Mouse (Mus musculus): ENCODE results near the gene Rai14. TPM values are rescaled to one million over a fixed set of nuclear protein-coding genes. Genes with fewer than 3 reads are reported as not detected.

Gene Rai14
- polyA plus RNA-seq, 1 experiment from 2014 or later, result 64.8 TPM

GRCm38 (mm10) chr15:10654696-10655095, 59.7 kb downstream of the Rai14 start:
- no peak for DNase-seq (ENCODE audit: low spot score)
- WGBS, result 84% methylated on average over 1 of the region's 1 CpGs
- H3K36me3 ChIP-seq, result 0 out of 2 replicates have a peak, but pooled peaks cover under 1% of the 10 kb centered on the region

GRCm38 (mm10) chr15:10652931-10653475, 61.4 kb downstream of the Rai14 start:
- 0 out of 2 replicates have a peak, but pooled peaks cover 2% of the 10 kb centered on the region for H3K36me3 ChIP-seq
- H3K27ac ChIP-seq, result no peak overlapping the region
- 74% methylated on average over 2 of the region's 2 CpGs for WGBS
- DNase-seq (ENCODE audit: low spot score), result no peak
- no peak overlapping the region for H3K4me3 ChIP-seq
- no peaks in the 10 kb centered on the region for H3K27me3 ChIP-seq (ENCODE audit: low read depth, poor library complexity, severe bottlenecking)
- peaks cover 35% of the 10 kb centered on the region for H3K4me1 ChIP-seq
- H3K9me3 ChIP-seq (replicated peaks), result no peaks in the 10 kb centered on the region

More at GRCm38 (mm10) chr15:10654696-10655095, 59.7 kb downstream of the Rai14 start:
- Histone ChIP-seq H3K4me3 (no peak overlapping the region), H3K27ac (no peak overlapping the region), H3K4me1 (peaks cover 21% of the 10 kb centered on the region), H3K9me3 (replicated peaks) (no peaks in the 10 kb centered on the region), H3K27me3 (ENCODE audit: low read depth, poor library complexity, severe bottlenecking) (no peaks in the 10 kb centered on the region)

GRCm38 (mm10) chr15:10648372-10649109, 65.9 kb downstream of the Rai14 start:
- 18% methylated on average over 6 of the region's 6 CpGs for WGBS

GRCm38 (mm10) chr15:10646297-10646696, 68.1 kb downstream of the Rai14 start:
- Histone ChIP-seq H3K27me3 (ENCODE audit: low read depth, poor library complexity, severe bottlenecking) (no peaks in the 10 kb centered on the region), H3K4me3 (no peak overlapping the region), H3K27ac (no peak overlapping the region; the same call in 1 of the 2 replicates), H3K9me3 (replicated peaks) (no peaks in the 10 kb centered on the region), H3K4me1 (peaks cover 42% of the 10 kb centered on the region), H3K36me3 (0 out of 2 replicates have a peak, but pooled peaks cover 9% of the 10 kb centered on the region)
- 86% methylated on average over 5 of the region's 5 CpGs for WGBS
- DNase-seq (ENCODE audit: low spot score), result no peak

More at GRCm38 (mm10) chr15:10648372-10649109, 65.9 kb downstream of the Rai14 start:
- no peak for DNase-seq (ENCODE audit: low spot score)
- Histone ChIP-seq H3K4me3 (no peak overlapping the region), H3K27ac (peak overlapping the region; percentile 65), H3K9me3 (replicated peaks) (no peaks in the 10 kb centered on the region), H3K27me3 (ENCODE audit: low read depth, poor library complexity, severe bottlenecking) (no peaks in the 10 kb centered on the region), H3K4me1 (peaks cover 36% of the 10 kb centered on the region), H3K36me3 (0 out of 2 replicates have a peak, but pooled peaks cover 9% of the 10 kb centered on the region)

- Histone ChIP-seq H3K36me3 (0 out of 2 replicates have a peak, but pooled peaks cover 9% of the 10 kb centered on the region), H3K9me3 (replicated peaks) (no peaks in the 10 kb centered on the region), H3K4me1 (peaks cover 41% of the 10 kb centered on the region), H3K27ac (no peak overlapping the region), H3K27me3 (ENCODE audit: low read depth, poor library complexity, severe bottlenecking) (no peaks in the 10 kb centered on the region), H3K4me3 (no peak overlapping the region)
- WGBS, result 81% methylated on average over 8 of the region's 8 CpGs
- DNase-seq (ENCODE audit: low spot score), result no peak
Observed at GRCm38 (mm10) chr15:10645101-10645500, 69.3 kb downstream of the Rai14 start.

GRCm38 (mm10) chr15:10643819-10644218, 70.6 kb downstream of the Rai14 start:
- Histone ChIP-seq H3K9me3 (replicated peaks) (no peaks in the 10 kb centered on the region), H3K4me1 (peaks cover 31% of the 10 kb centered on the region), H3K36me3 (peaks cover 13% of the 10 kb centered on the region; the same call in 1 of the 2 replicates), H3K27ac (no peak overlapping the region), H3K27me3 (ENCODE audit: low read depth, poor library complexity, severe bottlenecking) (no peaks in the 10 kb centered on the region), H3K4me3 (no peak overlapping the region)
- WGBS, result 96% methylated on average over 3 of the region's 3 CpGs
- no peak for DNase-seq (ENCODE audit: low spot score)

GRCm38 (mm10) chr15:10643224-10643623, 71.2 kb downstream of the Rai14 start:
- H3K27me3 ChIP-seq (ENCODE audit: low read depth, poor library complexity, severe bottlenecking), result no peaks in the 10 kb centered on the region
- no peaks in the 10 kb centered on the region for H3K9me3 ChIP-seq (replicated peaks)
- WGBS, result 71% methylated on average over 4 of the region's 4 CpGs
- no peak overlapping the region for H3K4me3 ChIP-seq
- H3K4me1 ChIP-seq, result peaks cover 27% of the 10 kb centered on the region
- DNase-seq (ENCODE audit: low spot score), result no peak
- peaks cover 17% of the 10 kb centered on the region; the same call in 1 of the 2 replicates for H3K36me3 ChIP-seq
- H3K27ac ChIP-seq, result no peak overlapping the region

GRCm38 (mm10) chr15:10642419-10642818, 72.0 kb downstream of the Rai14 start:
- no peak for DNase-seq (ENCODE audit: low spot score)
- Histone ChIP-seq H3K4me1 (peaks cover 27% of the 10 kb centered on the region), H3K27ac (no peak overlapping the region), H3K4me3 (no peak overlapping the region), H3K27me3 (ENCODE audit: low read depth, poor library complexity, severe bottlenecking) (no peaks in the 10 kb centered on the region), H3K9me3 (replicated peaks) (no peaks in the 10 kb centered on the region), H3K36me3 (peaks cover 17% of the 10 kb centered on the region; the same call in 1 of the 2 replicates)
- WGBS, result 91% methylated on average over 5 of the region's 5 CpGs

GRCm38 (mm10) chr15:10640721-10641120, 73.7 kb downstream of the Rai14 start:
- Histone ChIP-seq H3K4me3 (no peak overlapping the region), H3K27me3 (ENCODE audit: low read depth, poor library complexity, severe bottlenecking) (no peaks in the 10 kb centered on the region), H3K36me3 (peaks cover 13% of the 10 kb centered on the region; the same call in 1 of the 2 replicates), H3K27ac (no peak overlapping the region), H3K9me3 (replicated peaks) (no peaks in the 10 kb centered on the region), H3K4me1 (peaks cover 33% of the 10 kb centered on the region)
- WGBS, result 95% methylated on average over 3 of the region's 3 CpGs
- DNase-seq (ENCODE audit: low spot score), result no peak

GRCm38 (mm10) chr15:10637251-10637793, 77.1 kb downstream of the Rai14 start:
- no peak for DNase-seq (ENCODE audit: low spot score)
- peak overlapping the region; percentile 19; the same call in 1 of the 2 replicates for H3K27ac ChIP-seq
- WGBS, result 37% methylated on average over 6 of the region's 6 CpGs

GRCm38 (mm10) chr15:10636844-10637243, 77.6 kb downstream of the Rai14 start:
- whole genome bisulfite sequencing, result 61% methylated on average over 3 of the region's 3 CpGs
- Histone ChIP-seq H3K27ac (peak overlapping the region; percentile 66), H3K4me1 (peaks cover 62% of the 10 kb centered on the region), H3K4me3 (no peak overlapping the region), H3K27me3 (ENCODE audit: low read depth, poor library complexity, severe bottlenecking) (no peaks in the 10 kb centered on the region), H3K36me3 (peaks cover 24% of the 10 kb centered on the region), H3K9me3 (replicated peaks) (no peaks in the 10 kb centered on the region)
- DNase-seq (ENCODE audit: low spot score), result no peak

More at GRCm38 (mm10) chr15:10637251-10637793, 77.1 kb downstream of the Rai14 start:
- peaks cover 20% of the 10 kb centered on the region for H3K36me3 ChIP-seq
- peaks cover 58% of the 10 kb centered on the region for H3K4me1 ChIP-seq
- H3K27me3 ChIP-seq (ENCODE audit: low read depth, poor library complexity, severe bottlenecking), result no peaks in the 10 kb centered on the region
- no peaks in the 10 kb centered on the region for H3K9me3 ChIP-seq (replicated peaks)
- H3K4me3 ChIP-seq, result no peak overlapping the region

- H3K36me3 ChIP-seq, result peaks cover 38% of the 10 kb centered on the region
- H3K4me3 ChIP-seq, result peak overlapping the region; percentile 20
- peak; percentile 63 for DNase-seq (ENCODE audit: low spot score)
- peak overlapping the region; percentile 93 for H3K27ac ChIP-seq
- no peaks in the 10 kb centered on the region for H3K27me3 ChIP-seq (ENCODE audit: low read depth, poor library complexity, severe bottlenecking)
- 22% methylated on average over 10 of the region's 10 CpGs for WGBS
- H3K9me3 ChIP-seq (replicated peaks), result no peaks in the 10 kb centered on the region
- peaks cover 67% of the 10 kb centered on the region for H3K4me1 ChIP-seq
Observed at GRCm38 (mm10) chr15:10635121-10635520, 79.3 kb downstream of the Rai14 start.

- peak overlapping the region; percentile 20; the same call in 1 of the 2 replicates for H3K4me3 ChIP-seq
- no peaks in the 10 kb centered on the region for H3K9me3 ChIP-seq (replicated peaks)
- 16% methylated on average over 6 of the region's 6 CpGs for WGBS
- H3K27ac ChIP-seq, result peak overlapping the region; percentile 93
- no peaks in the 10 kb centered on the region for H3K27me3 ChIP-seq (ENCODE audit: low read depth, poor library complexity, severe bottlenecking)
- peak; percentile 84 for DNase-seq (ENCODE audit: low spot score)
- H3K4me1 ChIP-seq, result peaks cover 77% of the 10 kb centered on the region
- H3K36me3 ChIP-seq, result peaks cover 40% of the 10 kb centered on the region
Observed at GRCm38 (mm10) chr15:10634176-10634575, 80.2 kb downstream of the Rai14 start.
